Mouse (Mus musculus) hindbrain, embryonic 15.5 days (tissue): Measurements from ENCODE around the gene Ccni. TPM values are rescaled to one million over a fixed set of nuclear protein-coding genes. Genes with fewer than 3 reads are reported as not detected.

ENCODE experiments used
- polyA plus RNA-seq: library from polyadenylated mRNA; unstranded; fragments of >200 nt; fragmentation: Nextera tagmentation; extraction: Ambion mirVana; gene quantifications from 2 replicates; pipeline ENCODE4 v1.2.1, GENCODE M21; 2015

Ccni gene
- polyA plus RNA-seq, 1 experiment from 2014 or later = 130 TPM

Other genes starting within 250 kb of the Ccni start
- 0.07 TPM in 1 of 2 replicates, not detected in the other for gene Sowahb, start 161.5 kb downstream of the Ccni start, polyA plus RNA-seq
- gene Sept11, start 113.1 kb downstream of the Ccni start, polyA plus RNA-seq = 148 and 151 TPM in 2 replicates
- gene 2010109A12Rik, start within 50 bp of the Ccni start, polyA plus RNA-seq = 1.1 and 1.5 TPM in 2 replicates
- 79.7 and 88.8 TPM in 2 replicates for gene Ccng2, start 60.8 kb upstream of the Ccni start, polyA plus RNA-seq